Mouse (Mus musculus) forebrain, embryonic 14.5 days (tissue): ENCODE results near the gene Lrrc23. TPM values are rescaled to one million over a fixed set of nuclear protein-coding genes. Genes with fewer than 3 reads are reported as not detected.

ENCODE experiments used
- ATAC-seq: fragments of 200-750 bp; cut with Nextera tagmentation; 2 replicates; pipeline ENCODE4 v1.8.0; 2017; ENCODE audit warnings: mild to moderate bottlenecking, moderate library complexity
- DNase-seq: peaks from one replicate; pipeline ENCODE4 v3.0.0-alpha.2; 2015; ENCODE audit warnings: low spot score
- H3K27ac ChIP-seq: fragments of 300-500 bp; sonication (generic); 2 replicates; pipeline ENCODE4 v1.5.1; 2014; ENCODE audit warnings: low read depth, mild to moderate bottlenecking, control low read depth, low read length, moderate library complexity
- H3K27me3 ChIP-seq: fragments of 300-500 bp; sonication (generic); replicated peaks from 2 replicates; pipeline ENCODE4 v1.6.1; 2014; ENCODE audit warnings: low read length, control low read depth, mixed read lengths; ENCODE audit not compliant: control insufficient read depth, insufficient read depth
- H3K36me3 ChIP-seq: fragments of 300-500 bp; sonication (generic); 2 replicates; pipeline ENCODE4 v1.6.1; 2014; ENCODE audit warnings: low read length, control low read depth; ENCODE audit not compliant: control insufficient read depth, insufficient read depth
- H3K4me1 ChIP-seq: fragments of 300-500 bp; sonication (generic); 2 replicates; pipeline ENCODE4 v1.6.1; 2014; ENCODE audit warnings: antibody characterized with exemption, low read length, control low read depth; ENCODE audit not compliant: control insufficient read depth, insufficient read depth
- H3K4me2 ChIP-seq: fragments of 300-500 bp; sonication (generic); 2 replicates; pipeline ENCODE4 v1.6.1; 2014; ENCODE audit warnings: mild to moderate bottlenecking, control low read depth, low read length
- H3K4me3 ChIP-seq: fragments of 300-500 bp; sonication (generic); 2 replicates; pipeline ENCODE4 v1.5.1; 2014; ENCODE audit warnings: low read depth, low read length, control low read depth
- H3K9ac ChIP-seq: fragments of 300-500 bp; sonication (generic); 2 replicates; pipeline ENCODE4 v1.6.1; 2014; ENCODE audit warnings: mild to moderate bottlenecking, low read length, control low read depth, moderate library complexity
- H3K9me3 ChIP-seq: fragments of 300-500 bp; sonication (generic); replicated peaks from 2 replicates; pipeline ENCODE4 v1.6.1; 2016; ENCODE audit warnings: low read length, control low read depth, mixed read lengths; ENCODE audit not compliant: control insufficient read depth
- WGBS: fragments of 180-500 bp; shearing (Covaris S2); extraction: QIAGEN DNeasy Blood & Tissue Kit; methylation state at CpG from one replicate; pipeline ENCODE4 v1.1.7; 2014; 5-methylcytosine and 5-hydroxymethylcytosine counted together
- polyA plus RNA-seq: library from polyadenylated mRNA; unstranded; fragments of >200 nt; fragmentation: Nextera tagmentation; extraction: Ambion mirVana; gene quantifications from 2 replicates; pipeline ENCODE4 v1.2.1, GENCODE M21; 2014

Gene Lrrc23
- polyA plus RNA-seq, 1 experiment from 2014 or later, result 3.5 TPM

DNA sequence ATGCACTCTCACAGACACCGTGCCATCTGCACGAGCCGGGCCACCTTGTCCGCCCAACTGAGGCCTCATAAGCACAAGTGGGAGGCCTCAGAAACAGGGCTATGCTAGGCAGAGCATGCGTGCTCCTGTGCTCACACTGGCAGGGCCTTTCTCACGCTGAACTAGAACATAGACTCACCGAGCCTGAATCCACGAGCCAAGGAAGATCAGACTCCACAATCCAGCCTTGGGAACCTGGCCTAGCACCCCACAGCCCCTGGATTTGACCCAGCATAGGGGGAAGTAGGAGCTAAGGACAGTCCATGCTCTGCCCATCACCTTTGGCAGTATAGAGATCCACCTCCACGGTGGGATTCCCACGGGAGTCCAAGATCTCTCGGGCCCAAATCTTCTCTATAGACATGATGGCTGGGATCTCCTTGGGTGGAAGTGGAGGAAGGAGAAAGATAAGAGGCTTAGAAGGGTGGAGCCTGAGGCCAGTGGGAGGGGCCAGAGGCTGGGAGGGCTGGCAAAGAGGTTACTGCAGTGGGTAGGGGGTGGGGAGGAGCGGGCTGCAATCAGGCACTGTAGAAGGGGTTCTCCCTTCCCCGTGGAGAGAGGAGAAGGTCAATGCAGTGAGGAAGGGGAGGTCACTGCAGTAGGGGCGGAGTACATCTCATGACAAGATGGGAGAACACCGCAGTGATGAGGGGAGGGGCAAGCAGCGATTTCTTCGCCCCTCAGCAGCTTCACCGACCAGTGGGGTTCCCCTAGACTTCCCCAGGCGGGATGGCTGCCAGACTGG, 11.4 kb downstream of the Lrrc23 start:
- peak; percentile 14 for DNase-seq
- H3K27ac ChIP-seq, result no peak overlapping the region

GRCm38 (mm10) chr6:124767536-124767919, 12.0 kb downstream of the Lrrc23 start:
- H3K4me2 ChIP-seq, result 0 out of 2 replicates have a peak overlapping the region, but pooled peaks have one; percentile 77
- H3K9ac ChIP-seq, result no peak overlapping the region; the same call in 1 of the 2 replicates
- H3K4me3 ChIP-seq, result no peak overlapping the region

More for the DNA sequence above, 11.4 kb downstream of the Lrrc23 start:
- H3K4me1 ChIP-seq, result peaks cover 5% of the 10 kb centered on the region
- H3K4me2 ChIP-seq, result peak overlapping the region; percentile 77
- 0 out of 2 replicates have a peak, but pooled peaks have one; percentile 19 for ATAC-seq
- no peaks in the 10 kb centered on the region for H3K27me3 ChIP-seq
- WGBS, result 23% methylated on average over 19 of the region's 19 CpGs
- H3K4me3 ChIP-seq, result peak overlapping the region; percentile 43
- no peak overlapping the region; the same call in 1 of the 2 replicates for H3K9ac ChIP-seq
- no peaks in the 10 kb centered on the region for H3K9me3 ChIP-seq
- no peaks in the 10 kb centered on the region for H3K36me3 ChIP-seq

DNA sequence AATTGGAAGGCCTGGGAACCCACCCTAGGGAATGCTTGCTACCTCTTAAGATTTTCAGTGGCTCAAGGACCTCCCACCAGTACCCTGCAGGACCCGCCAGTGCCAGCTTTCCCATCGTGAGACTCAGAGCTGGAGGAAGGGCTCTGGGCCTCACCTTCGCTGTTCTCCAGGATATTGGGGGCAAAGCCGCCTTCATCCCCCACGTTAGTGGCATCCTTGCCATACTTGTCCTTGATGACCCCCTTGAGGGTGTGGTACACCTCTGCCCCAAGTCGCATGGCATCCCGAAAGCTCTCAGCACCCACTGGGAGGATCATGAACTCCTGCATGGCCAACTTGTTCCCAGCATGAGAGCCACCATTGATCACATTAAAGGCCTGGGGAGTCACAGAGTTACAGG, 13.6 kb downstream of the Lrrc23 start:
- H3K4me2 ChIP-seq, result no peak overlapping the region
- no peaks in the 10 kb centered on the region for H3K9me3 ChIP-seq
- no peaks in the 10 kb centered on the region for H3K36me3 ChIP-seq
- H3K9ac ChIP-seq, result no peak overlapping the region
- no peak for ATAC-seq
- no peak for DNase-seq
- no peak overlapping the region for H3K4me3 ChIP-seq
- H3K4me1 ChIP-seq, result peaks cover 5% of the 10 kb centered on the region
- no peak overlapping the region for H3K27ac ChIP-seq
- H3K27me3 ChIP-seq, result no peaks in the 10 kb centered on the region
- 85% methylated on average over 7 of the region's 7 CpGs for WGBS

More at GRCm38 (mm10) chr6:124767536-124767919, 12.0 kb downstream of the Lrrc23 start:
- ATAC-seq (no peak), DNase-seq (no peak)
- peaks cover 5% of the 10 kb centered on the region for H3K4me1 ChIP-seq
- no peak overlapping the region for H3K27ac ChIP-seq
- no peaks in the 10 kb centered on the region for H3K9me3 ChIP-seq
- no peaks in the 10 kb centered on the region for H3K27me3 ChIP-seq
- H3K36me3 ChIP-seq, result no peaks in the 10 kb centered on the region
- WGBS, result 31% methylated on average over 4 of the region's 4 CpGs

- peaks cover 30% of the 10 kb centered on the region for H3K4me1 ChIP-seq
- H3K9ac ChIP-seq, result no peak overlapping the region
- no peaks in the 10 kb centered on the region for H3K36me3 ChIP-seq
- no peaks in the 10 kb centered on the region for H3K27me3 ChIP-seq
- ATAC-seq (no peak), DNase-seq (peak; percentile 82)
- H3K9me3 ChIP-seq, result no peaks in the 10 kb centered on the region
- H3K27ac ChIP-seq, result no peak overlapping the region
- 3% methylated on average over 5 of the region's 5 CpGs for WGBS
- peak overlapping the region; percentile 65 for H3K4me2 ChIP-seq
- H3K4me3 ChIP-seq, result no peak overlapping the region
Observed at GRCm38 (mm10) chr6:124759259-124759658, 20.3 kb downstream of the Lrrc23 start.

DNA sequence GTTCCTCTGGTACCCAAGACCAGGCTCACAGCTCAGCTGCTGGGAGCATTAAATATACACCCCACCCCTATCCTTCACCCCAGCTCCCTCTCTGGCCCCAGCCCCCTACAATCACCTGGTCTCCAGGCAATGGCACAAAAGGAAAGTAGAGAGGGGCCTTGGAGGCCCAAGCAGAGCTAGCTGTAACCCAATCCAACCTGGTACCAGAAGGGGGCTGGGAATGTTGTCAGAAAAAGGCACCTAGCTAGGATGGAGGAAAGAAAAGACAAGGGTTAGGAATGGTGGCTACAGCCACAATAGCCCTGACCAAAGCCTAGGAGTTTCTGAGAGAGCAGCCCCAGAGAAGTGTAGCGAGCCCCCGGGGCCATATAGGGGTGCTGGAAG, 20.7 kb downstream of the Lrrc23 start:
- no peaks in the 10 kb centered on the region for H3K9me3 ChIP-seq
- no peak overlapping the region for H3K9ac ChIP-seq
- no peaks in the 10 kb centered on the region for H3K36me3 ChIP-seq
- DNase-seq (no peak), ATAC-seq (no peak)
- H3K27ac ChIP-seq, result peak overlapping the region; percentile 97
- H3K4me2 ChIP-seq, result peak overlapping the region; percentile 65
- WGBS, result 51% methylated on average over 2 of the region's 2 CpGs
- no peak overlapping the region for H3K4me3 ChIP-seq
- H3K27me3 ChIP-seq, result no peaks in the 10 kb centered on the region
- H3K4me1 ChIP-seq, result peaks cover 34% of the 10 kb centered on the region

DNA sequence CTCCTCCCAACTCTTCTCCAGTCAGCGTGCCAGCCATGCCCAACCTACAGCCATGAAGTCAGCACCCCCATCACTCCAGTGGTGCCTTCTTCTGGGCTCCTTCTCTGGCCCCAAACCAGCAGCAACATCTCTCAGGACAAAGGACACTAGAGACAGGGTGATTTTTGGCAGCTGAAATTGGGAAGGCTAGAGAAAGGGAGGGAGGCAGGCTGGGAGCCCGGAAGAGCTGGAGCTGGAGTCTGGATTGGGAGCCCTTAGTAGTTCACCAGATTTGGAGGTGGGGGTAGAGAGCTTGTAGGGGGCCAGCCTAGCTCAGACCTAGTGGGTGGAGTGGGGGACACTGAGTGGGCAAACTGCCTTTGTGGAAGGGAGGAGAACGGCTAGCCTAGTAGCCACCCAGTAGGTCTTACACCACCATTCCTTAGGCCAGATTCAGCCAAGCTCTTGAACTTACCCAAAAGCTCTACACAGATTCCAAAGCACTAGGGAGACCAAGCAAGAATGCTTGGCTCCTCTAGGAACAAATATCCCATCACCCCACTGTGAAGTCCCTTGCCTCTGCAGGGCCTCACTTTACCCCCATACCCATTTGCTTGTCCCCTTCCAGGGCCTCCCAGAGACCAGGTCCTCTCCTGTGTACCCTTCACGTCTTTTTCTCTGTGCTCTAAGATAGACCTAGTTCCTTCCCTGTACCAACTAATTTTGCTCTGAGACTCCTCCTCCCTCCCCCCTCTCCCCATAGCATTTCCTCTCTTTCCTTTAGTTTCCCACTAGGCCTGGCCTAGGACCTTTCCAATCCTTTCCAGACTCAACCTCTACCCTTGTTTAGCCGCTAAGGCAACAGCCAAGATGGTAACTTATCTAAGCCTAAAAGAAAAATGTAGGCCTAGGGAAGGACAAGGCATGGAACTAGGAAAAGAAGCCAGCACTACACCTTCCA, 21.3 kb downstream of the Lrrc23 start:
- H3K27ac ChIP-seq, result peak overlapping the region; percentile 97
- peaks cover 39% of the 10 kb centered on the region for H3K4me1 ChIP-seq
- 21% methylated on average over 5 of the region's 5 CpGs for WGBS
- DNase-seq (peak; percentile 80), ATAC-seq (peak; percentile 30)
- no peaks in the 10 kb centered on the region for H3K27me3 ChIP-seq
- H3K9me3 ChIP-seq, result no peaks in the 10 kb centered on the region
- H3K4me3 ChIP-seq, result peak overlapping the region; percentile 81
- H3K9ac ChIP-seq, result peak overlapping the region; percentile 96
- H3K36me3 ChIP-seq, result peaks cover 4% of the 10 kb centered on the region; the same call in 1 of the 2 replicates
- peak overlapping the region; percentile 65 for H3K4me2 ChIP-seq

DNA sequence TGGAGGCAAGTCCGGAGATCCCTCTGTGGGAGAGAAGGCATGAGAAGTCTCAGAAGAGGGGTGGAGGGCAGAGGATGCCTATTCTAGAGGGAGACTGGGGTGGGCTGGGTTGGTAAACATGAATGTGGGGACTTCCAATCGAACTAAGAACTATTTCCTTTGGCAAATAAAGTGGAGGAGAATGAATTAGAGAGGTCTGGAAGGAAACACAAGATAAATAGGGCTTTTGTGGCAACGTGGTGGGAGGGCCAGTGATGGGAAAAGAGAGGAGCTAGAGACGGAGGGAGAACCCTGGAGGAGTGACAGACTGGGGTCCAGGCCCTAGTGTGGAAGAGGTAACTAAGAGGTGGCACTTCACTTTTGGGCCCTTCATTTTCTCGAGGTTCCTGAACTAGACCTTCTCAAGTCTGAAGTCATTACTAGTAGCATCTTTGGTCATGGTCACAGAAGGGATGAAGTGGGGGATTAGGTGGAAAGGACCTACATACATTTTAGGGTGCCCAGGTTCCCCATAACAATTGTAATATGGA, 22.1 kb downstream of the Lrrc23 start:
- DNase-seq, result no peak
- peak overlapping the region; percentile 81 for H3K4me3 ChIP-seq
- H3K27me3 ChIP-seq, result no peaks in the 10 kb centered on the region
- ATAC-seq, result no peak
- peak overlapping the region; percentile 65 for H3K4me2 ChIP-seq
- H3K27ac ChIP-seq, result peak overlapping the region; percentile 97
- peaks cover 39% of the 10 kb centered on the region for H3K4me1 ChIP-seq
- H3K36me3 ChIP-seq, result peaks cover 5% of the 10 kb centered on the region; the same call in 1 of the 2 replicates
- peak overlapping the region; percentile 96 for H3K9ac ChIP-seq
- WGBS, result 2% methylated on average over 5 of the region's 5 CpGs
- H3K9me3 ChIP-seq, result no peaks in the 10 kb centered on the region

DNA sequence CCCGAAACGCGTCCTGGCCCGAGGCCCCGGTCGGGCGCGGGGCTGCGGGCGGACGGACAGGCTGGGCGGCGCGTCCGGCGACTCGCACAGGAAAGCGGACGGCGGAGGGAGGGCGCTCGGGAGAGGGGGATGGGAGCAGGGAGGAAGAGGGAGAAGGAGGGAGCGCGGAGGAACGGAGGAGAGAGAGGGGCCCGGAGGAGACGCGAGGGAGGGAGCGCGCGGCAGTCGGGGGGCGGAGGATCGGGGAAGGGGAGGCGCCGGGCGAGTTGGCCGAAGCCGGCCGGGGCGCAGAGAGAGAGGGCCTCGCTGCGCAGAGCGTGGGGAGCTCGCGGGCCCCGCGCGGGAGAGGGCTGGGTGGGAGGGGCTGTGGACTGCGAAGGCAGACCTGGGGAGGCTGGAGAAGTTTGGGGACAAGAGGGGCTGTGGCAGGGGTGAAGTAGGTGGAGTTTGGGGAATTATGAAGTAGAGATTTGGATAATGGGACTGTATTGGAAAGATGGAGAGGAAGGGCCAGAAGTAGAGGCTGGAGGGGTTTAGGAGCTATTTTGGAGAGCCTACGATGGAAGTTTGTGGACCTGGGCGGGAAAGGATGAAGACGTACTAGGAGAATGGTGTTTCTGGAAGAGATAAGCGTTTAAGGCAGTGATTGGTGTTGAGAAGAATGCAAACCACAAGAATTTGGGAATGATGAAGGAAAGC, 22.7 kb downstream of the Lrrc23 start:
- H3K4me2 ChIP-seq, result peak overlapping the region; percentile 65
- peak overlapping the region; percentile 97 for H3K27ac ChIP-seq
- H3K9ac ChIP-seq, result peak overlapping the region; percentile 96
- peaks cover 5% of the 10 kb centered on the region; the same call in 1 of the 2 replicates for H3K36me3 ChIP-seq
- peak overlapping the region; percentile 81 for H3K4me3 ChIP-seq
- DNase-seq (peak; percentile 85), ATAC-seq (peak; percentile 72)
- under 1% methylated on average over 51 of the region's 54 CpGs for WGBS
- peaks cover 39% of the 10 kb centered on the region for H3K4me1 ChIP-seq
- no peaks in the 10 kb centered on the region for H3K27me3 ChIP-seq
- no peaks in the 10 kb centered on the region for H3K9me3 ChIP-seq
